Comparison of ENCODE assay signal across 8 mouse cellular contexts in the genomic region with DNA sequence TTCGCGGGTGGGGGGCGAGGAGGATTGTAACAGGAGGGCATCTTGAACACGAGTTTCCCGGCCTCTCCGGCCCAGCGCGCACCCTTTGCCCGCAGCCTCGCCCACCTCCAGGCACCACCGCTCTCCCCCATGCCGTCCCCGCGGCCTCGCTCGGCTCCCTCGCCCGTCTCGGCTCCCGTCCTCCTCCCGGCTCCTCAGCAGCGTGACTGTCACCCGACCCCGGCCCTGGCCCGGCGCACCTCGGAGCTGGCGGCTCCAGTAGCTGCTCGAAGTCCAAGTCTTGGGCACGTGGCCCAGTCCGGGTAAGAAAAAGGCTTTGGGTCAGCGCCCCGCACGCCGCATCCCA. TPM values are rescaled to one million over a fixed set of nuclear protein-coding genes. Genes with fewer than 3 reads are reported as not detected.
DNase-seq lines count a peak whose midpoint lies in the region; ATAC-seq and TF ChIP-seq lines count a peak whose summit lies in the region.

No protein-coding gene starts in this region.

- H3K4me2 ChIP-seq in kidney, embryonic 16.5 days (replicated peaks; ENCODE audit: low read depth, low read length): peak overlapping the region; percentile 78
- H3K4me2 ChIP-seq in hindbrain, postnatal 0 days (ENCODE audit: low read depth, low read length): peak overlapping the region; percentile 91
- peak overlapping the region; percentile 69 for H3K4me2 ChIP-seq in midbrain, embryonic 16.5 days (ENCODE audit: low read length)

- H3K9me3 ChIP-seq in kidney, embryonic 16.5 days (ENCODE audit: low read length): no peaks in the 10 kb centered on the region
- H3K9me3 ChIP-seq in hindbrain, postnatal 0 days (ENCODE audit: low read length): no peaks in the 10 kb centered on the region
- no peaks in the 10 kb centered on the region for H3K9me3 ChIP-seq in midbrain, embryonic 16.5 days (replicated peaks; ENCODE audit: control insufficient read depth, low read length, poor library complexity, severe bottlenecking)

- peaks cover 14% of the 10 kb centered on the region for H3K36me3 ChIP-seq in kidney, embryonic 16.5 days (ENCODE audit: insufficient read depth, low read length)
- peaks cover 4% of the 10 kb centered on the region for H3K36me3 ChIP-seq in hindbrain, postnatal 0 days (ENCODE audit: insufficient read depth, low read length)
- peaks cover 10% of the 10 kb centered on the region; the same call in 1 of the 2 replicates for H3K36me3 ChIP-seq in midbrain, embryonic 16.5 days (ENCODE audit: control insufficient read depth, insufficient read depth, low read length)

- peak overlapping the region; percentile 97 for H3K27ac ChIP-seq in kidney, embryonic 16.5 days (ENCODE audit: low read length)
- H3K27ac ChIP-seq in cortical plate, adult 2 months (ENCODE audit: insufficient read depth, low read length): peak overlapping the region; percentile 31; the same call in 1 of the 2 replicates
- H3K27ac ChIP-seq in hindbrain, postnatal 0 days: peak overlapping the region; percentile 83
- peak overlapping the region; percentile 89 for H3K27ac ChIP-seq in midbrain, embryonic 16.5 days (ENCODE audit: low read length)

- H3K27me3 ChIP-seq in kidney, embryonic 16.5 days (ENCODE audit: insufficient read depth, low read length): no peaks in the 10 kb centered on the region
- H3K27me3 ChIP-seq in hindbrain, postnatal 0 days (ENCODE audit: insufficient read depth, low read length): no peaks in the 10 kb centered on the region
- no peaks in the 10 kb centered on the region; the same call in 1 of the 2 replicates for H3K27me3 ChIP-seq in midbrain, embryonic 16.5 days (ENCODE audit: control insufficient read depth, insufficient read depth, low read depth, low read length)

- no peak for TF ChIP-seq CTCF in cortical plate, adult 2 months (IDR thresholded peaks at IDR 0.05; ENCODE audit: extremely low read depth, insufficient read depth, low read length)
- TF ChIP-seq CTCF in hindbrain, postnatal 0 days (IDR thresholded peaks at IDR 0.05; ENCODE audit: low read depth): no peak

- H3K9ac ChIP-seq in kidney, embryonic 16.5 days (replicated peaks; ENCODE audit: low read length): peak overlapping the region; percentile 95
- H3K9ac ChIP-seq in hindbrain, postnatal 0 days (replicated peaks; ENCODE audit: low read length): peak overlapping the region; percentile 90
- H3K9ac ChIP-seq in midbrain, embryonic 16.5 days (ENCODE audit: low read depth, low read length): peak overlapping the region; percentile 91

- no peak for TF ChIP-seq POLR2A in cortical plate, adult 2 months (IDR thresholded peaks at IDR 0.05; ENCODE audit: extremely low read depth, insufficient read depth, low read length)

- WGBS in kidney, embryonic 16.5 days: under 1% methylated on average over 34 of the region's 35 CpGs
- under 1% methylated on average over 35 of the region's 35 CpGs for WGBS in hindbrain, postnatal 0 days
- under 1% methylated on average over 34 of the region's 35 CpGs for WGBS in midbrain, embryonic 16.5 days

- no peak for DNase-seq in kidney, adult 9 months
- DNase-seq in hindbrain, postnatal 0 days (ENCODE audit: low spot score): no peak
- DNase-seq in gastrocnemius, adult 8-10 months (ENCODE audit: low spot score in 2 of 2): no peak
- no peak for DNase-seq in thymus, postnatal 14 days
- no peak for DNase-seq in frontal cortex, postnatal 10 days (ENCODE audit: low spot score in 2 of 2)

- peaks cover 13% of the 10 kb centered on the region for H3K4me1 ChIP-seq in kidney, embryonic 16.5 days (ENCODE audit: insufficient read depth, low read length)
- peaks cover 2% of the 10 kb centered on the region; the same call in 1 of the 2 replicates for H3K4me1 ChIP-seq in cortical plate, adult 2 months (ENCODE audit: control insufficient read depth, insufficient read depth, low read length)
- peaks cover 9% of the 10 kb centered on the region for H3K4me1 ChIP-seq in hindbrain, postnatal 0 days (ENCODE audit: insufficient read depth, low read length)
- H3K4me1 ChIP-seq in midbrain, embryonic 16.5 days (ENCODE audit: control insufficient read depth, insufficient read depth, low read length): peaks cover 14% of the 10 kb centered on the region

- ATAC-seq in kidney, embryonic 16.5 days (ENCODE audit: low FRiP score, low TSS enrichment): peak; percentile 88
- peak; percentile 82 for ATAC-seq in hindbrain, postnatal 0 days
- ATAC-seq in midbrain, embryonic 16.5 days: peak; percentile 86

- peak overlapping the region; percentile 88 for H3K4me3 ChIP-seq in kidney, embryonic 16.5 days (ENCODE audit: low read length)
- peak overlapping the region; percentile 66 for H3K4me3 ChIP-seq in cortical plate, adult 2 months (ENCODE audit: insufficient read depth, low read length)
- H3K4me3 ChIP-seq in hindbrain, postnatal 0 days (ENCODE audit: low read length): peak overlapping the region; percentile 77
- peak overlapping the region; percentile 93 for H3K4me3 ChIP-seq in midbrain, embryonic 16.5 days (ENCODE audit: low read depth, low read length)

RNA-seq across cellular contexts. Expression of gene 2310057M21Rik, which starts 0.3 kb away (rescaled TPM):
- 20.4 and 22.0 TPM in 2 replicates for polyA plus RNA-seq in kidney, embryonic 16.5 days (2015; fragmentation: Nextera tagmentation; extraction: Ambion mirVana)
- 14.2 and 15.2 TPM in 2 replicates for polyA plus RNA-seq in cortical plate, adult 2 months (2012; rRNA removed)
- total RNA-seq in hindbrain, postnatal 0 days (2014; rRNA removed): 27.4 and 47.8 TPM in 2 replicates
- polyA plus RNA-seq in hindbrain, postnatal 0 days (2015; fragmentation: Nextera tagmentation; extraction: Ambion mirVana): 20.3 and 26.2 TPM in 2 replicates
- 29.9 and 32.4 TPM in 2 replicates for polyA plus RNA-seq in midbrain, embryonic 16.5 days (2015; fragmentation: Nextera tagmentation; extraction: Ambion mirVana)
- 10 to 100 TPM; 14.4 to 19.2 (median 16.4) TPM for total RNA-seq in gastrocnemius, adult 8-10 months (2022)

RNA-seq across cellular contexts. Expression of gene Pstk, which starts 8.7 kb away (rescaled TPM):
- polyA plus RNA-seq in kidney, embryonic 16.5 days (2015; fragmentation: Nextera tagmentation; extraction: Ambion mirVana): 65.1 and 66.1 TPM in 2 replicates
- 59.5 and 64.4 TPM in 2 replicates for polyA plus RNA-seq in cortical plate, adult 2 months (2012; rRNA removed)
- 39.9 and 52.5 TPM in 2 replicates for total RNA-seq in hindbrain, postnatal 0 days (2014; rRNA removed)
- polyA plus RNA-seq in hindbrain, postnatal 0 days (2015; fragmentation: Nextera tagmentation; extraction: Ambion mirVana): 53.5 and 55.8 TPM in 2 replicates
- polyA plus RNA-seq in midbrain, embryonic 16.5 days (2015; fragmentation: Nextera tagmentation; extraction: Ambion mirVana): 48.6 and 49.2 TPM in 2 replicates
- 10 to 100 TPM; 28.2 to 45.0 (median 39.4) TPM for total RNA-seq in gastrocnemius, adult 8-10 months (2022)

RNA-seq across cellular contexts. Expression of gene Fam24a, which starts 28.6 kb away (rescaled TPM):
- not detected in 2 replicates for polyA plus RNA-seq in kidney, embryonic 16.5 days (2015; fragmentation: Nextera tagmentation; extraction: Ambion mirVana)
- polyA plus RNA-seq in cortical plate, adult 2 months (2012; rRNA removed): not detected in 2 replicates
- not detected in 2 replicates for total RNA-seq in hindbrain, postnatal 0 days (2014; rRNA removed)
- polyA plus RNA-seq in hindbrain, postnatal 0 days (2015; fragmentation: Nextera tagmentation; extraction: Ambion mirVana): 0.29 and 0.44 TPM in 2 replicates
- polyA plus RNA-seq in midbrain, embryonic 16.5 days (2015; fragmentation: Nextera tagmentation; extraction: Ambion mirVana): not detected in 2 replicates
- total RNA-seq in gastrocnemius, adult 8-10 months (2022): not detected

RNA-seq across cellular contexts. Expression of gene Fam24b, which starts 32.9 kb away (rescaled TPM):
- not detected in 2 replicates for polyA plus RNA-seq in kidney, embryonic 16.5 days (2015; fragmentation: Nextera tagmentation; extraction: Ambion mirVana)
- polyA plus RNA-seq in cortical plate, adult 2 months (2012; rRNA removed): 0.34 TPM in 1 of 2 replicates, not detected in the other
- 0.36 TPM in 1 of 2 replicates, not detected in the other for total RNA-seq in hindbrain, postnatal 0 days (2014; rRNA removed)
- not detected in 2 replicates for polyA plus RNA-seq in hindbrain, postnatal 0 days (2015; fragmentation: Nextera tagmentation; extraction: Ambion mirVana)
- not detected in 2 replicates for polyA plus RNA-seq in midbrain, embryonic 16.5 days (2015; fragmentation: Nextera tagmentation; extraction: Ambion mirVana)
- total RNA-seq in gastrocnemius, adult 8-10 months (2022): not detected

RNA-seq across cellular contexts. Expression of gene Cuzd1, which starts 40.1 kb away (rescaled TPM):
- polyA plus RNA-seq in kidney, embryonic 16.5 days (2015; fragmentation: Nextera tagmentation; extraction: Ambion mirVana): not detected in 2 replicates
- polyA plus RNA-seq in cortical plate, adult 2 months (2012; rRNA removed): 0.47 and 0.75 TPM in 2 replicates
- total RNA-seq in hindbrain, postnatal 0 days (2014; rRNA removed): 0.10 TPM in 1 of 2 replicates, not detected in the other
- polyA plus RNA-seq in hindbrain, postnatal 0 days (2015; fragmentation: Nextera tagmentation; extraction: Ambion mirVana): not detected in 2 replicates
- polyA plus RNA-seq in midbrain, embryonic 16.5 days (2015; fragmentation: Nextera tagmentation; extraction: Ambion mirVana): not detected in 2 replicates
- under 1 TPM; 0.63 to 0.99 (median 0.91) TPM for total RNA-seq in gastrocnemius, adult 8-10 months (2022)

Comparison
In these comparisons a context has a peak if more than half of its experiments do, and no peak if none do; other contexts are left out.
1. H3K27ac ChIP-seq: peak in every context shown above with its lines; median percentile 97 in kidney, embryonic 16.5 days; 89 in midbrain, embryonic 16.5 days; 83 in hindbrain, postnatal 0 days; 31 in cortical plate, adult 2 months.